Mouse (Mus musculus): ENCODE results near the gene Scn8a.
"Not testable (repeated sequence)": the region's sequence is repeated elsewhere in the genome, so short reads cannot be mapped to it uniquely, and the experiment has no call there.

DNA sequence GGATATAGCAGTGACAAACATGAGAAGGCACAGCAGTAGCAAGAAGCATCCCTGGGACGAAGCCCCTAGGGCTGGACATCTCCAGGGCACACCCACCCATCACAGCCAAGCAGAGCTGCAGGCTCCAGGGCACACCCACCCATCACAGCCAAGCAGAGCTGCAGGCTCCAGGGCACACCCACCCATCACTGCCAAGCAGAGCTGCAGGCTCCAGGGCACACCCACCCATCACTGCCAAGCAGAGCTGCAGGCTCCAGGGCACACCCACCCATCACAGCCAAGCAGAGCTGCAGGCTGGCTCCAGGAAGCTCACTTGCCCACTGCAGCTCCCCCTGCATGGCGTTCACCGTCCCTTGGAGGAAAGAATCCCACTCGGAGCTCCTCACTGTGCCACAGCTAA lies 47.3 kb upstream of the Scn8a start:
- not testable (repeated sequence) for TF ChIP-seq POLR2A (IDR thresholded peaks at IDR 0.05; ENCODE audit: insufficient read length, low read depth); MAX (IDR thresholded peaks at IDR 0.05; ENCODE audit: low read depth); E2F4 (IDR thresholded peaks at IDR 0.05; ENCODE audit: insufficient read depth); USF1 (IDR thresholded peaks at IDR 0.05; ENCODE audit: low read depth); POLR2AphosphoS2 (IDR thresholded peaks at IDR 0.05; ENCODE audit: insufficient read length, low read depth); TCF12 (IDR thresholded peaks at IDR 0.05; ENCODE audit: insufficient read depth, poor library complexity, severe bottlenecking); MYOG (IDR thresholded peaks at IDR 0.05; ENCODE audit: control insufficient read depth in 1 of 3, insufficient read depth in 1 of 3, insufficient read length in 2 of 3, low read depth in 2 of 3)
